Mouse (Mus musculus) heart, adult 11 months (tissue): Measurements from ENCODE around the gene Abcc4.
A peak's percentile ranks its signal among the peaks of the same experiment; 100 is the strongest.

Source experiments
- DNase-seq: peaks from one replicate; pipeline ENCODE4 v3.0.0; 2022

Gene Abcc4

GRCm38 (mm10) chr14:118491300-118491699, 214.7 kb downstream of the Abcc4 start:
- DNase-seq: no peak

- no peak for DNase-seq
These were observed 215.5 kb downstream of the Abcc4 start for GRCm38 (mm10) chr14:118490525-118490924.

- DNase-seq: peak; percentile 61
These were observed 219.7 kb downstream of the Abcc4 start for GRCm38 (mm10) chr14:118486349-118486748.

GRCm38 (mm10) chr14:118485646-118486045, 220.4 kb downstream of the Abcc4 start:
- DNase-seq: peak; percentile 52

- peak; percentile 64 for DNase-seq
These were observed 223.7 kb downstream of the Abcc4 start for GRCm38 (mm10) chr14:118482320-118482719.

- peak; percentile 42 for DNase-seq
These were observed 224.2 kb downstream of the Abcc4 start for GRCm38 (mm10) chr14:118481779-118482178.

- peak; percentile 22 for DNase-seq
These were observed 229.7 kb downstream of the Abcc4 start for GRCm38 (mm10) chr14:118476329-118476728.

GRCm38 (mm10) chr14:118475100-118475454, 230.9 kb downstream of the Abcc4 start:
- DNase-seq: peak; percentile 78

- DNase-seq: peak; percentile 71
These were observed 231.6 kb downstream of the Abcc4 start for GRCm38 (mm10) chr14:118474226-118475099.

- peak; percentile 91 for DNase-seq
These were observed 232.2 kb downstream of the Abcc4 start for GRCm38 (mm10) chr14:118473831-118474193.

GRCm38 (mm10) chr14:118473188-118473830, 232.7 kb downstream of the Abcc4 start:
- DNase-seq: peak; percentile 56

- no peak for DNase-seq
These were observed 240.7 kb downstream of the Abcc4 start for GRCm38 (mm10) chr14:118465331-118465730.

GRCm38 (mm10) chr14:118464401-118464800, 241.6 kb downstream of the Abcc4 start:
- DNase-seq: peak; percentile 55

- no peak for DNase-seq
These were observed 253.4 kb downstream of the Abcc4 start for GRCm38 (mm10) chr14:118452572-118452971.

- no peak for DNase-seq
These were observed 265.9 kb downstream of the Abcc4 start for GRCm38 (mm10) chr14:118440155-118440554.

GRCm38 (mm10) chr14:118437156-118437931, 268.7 kb downstream of the Abcc4 start:
- peak; percentile 81 for DNase-seq

GRCm38 (mm10) chr14:118436791-118437155, 269.2 kb downstream of the Abcc4 start:
- peak; percentile 55 for DNase-seq

- peak; percentile 63 for DNase-seq
These were observed 270.2 kb downstream of the Abcc4 start for GRCm38 (mm10) chr14:118435676-118436330.

GRCm38 (mm10) chr14:118434842-118435241, 271.2 kb downstream of the Abcc4 start:
- peak; percentile 63 for DNase-seq

- DNase-seq: peak; percentile 28
These were observed 272.2 kb downstream of the Abcc4 start for GRCm38 (mm10) chr14:118433848-118434247.
